Mouse (Mus musculus) ovary, adult 18-20 months (tissue): ENCODE measurements at regions not wholly inside any gene's neighbourhood (a gene's known extent, or its start where the extent isn't known, plus 50 kb on each side); places are given as distances from the start of the nearest gene placed in this dataset.
"Not testable (repeated sequence)": the region's sequence is repeated elsewhere in the genome, so short reads cannot be mapped to it uniquely, and the experiment has no call there.

Source experiments
- DNase-seq: peaks from one replicate; pipeline ENCODE4 v3.0.0; 2022; ENCODE audit warnings: low spot score, mixed read lengths

- no peak for DNase-seq
Measured at GRCm38 (mm10) chr16:58146479-58146878, 261.8 kb upstream of the Dcbld2 start.

- DNase-seq: no peak
Measured at GRCm38 (mm10) chr16:58155538-58155937, 252.7 kb upstream of the Dcbld2 start.

DNA sequence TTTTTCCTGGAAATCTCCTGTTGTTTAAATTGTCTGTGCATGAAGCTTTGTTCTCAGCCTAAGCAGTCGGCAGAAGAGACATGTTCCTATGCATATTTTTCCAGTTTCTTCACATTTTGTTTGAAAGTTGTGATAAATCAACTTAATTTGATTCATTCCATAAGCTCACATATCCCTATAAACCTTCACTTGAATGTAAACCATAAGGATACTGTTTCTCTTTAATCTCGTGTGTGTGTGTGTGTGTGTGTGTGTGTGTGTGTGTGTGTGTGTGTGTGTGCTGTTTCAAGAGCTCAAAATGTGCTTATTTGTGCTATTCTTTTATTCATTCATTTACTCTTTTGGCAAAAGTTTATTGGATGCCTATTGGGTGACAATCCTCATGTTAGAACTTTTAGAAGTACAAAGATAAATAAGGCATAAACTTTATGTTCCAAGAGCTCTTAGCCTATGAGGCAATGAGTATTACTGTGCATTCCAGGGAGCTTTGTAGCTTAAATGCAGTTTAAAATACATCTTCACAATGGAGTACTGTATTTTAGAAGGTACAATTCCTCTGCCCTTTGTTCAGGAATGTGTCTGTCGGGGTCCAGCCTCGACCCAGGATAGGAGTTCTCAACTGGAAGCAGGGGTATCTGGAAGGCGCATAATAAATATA, 229.4 kb upstream of the Dcbld2 start:
- DNase-seq: no peak

- DNase-seq: not testable (repeated sequence)
Measured at GRCm38 (mm10) chr16:58179981-58180380, 228.3 kb upstream of the Dcbld2 start.

DNA sequence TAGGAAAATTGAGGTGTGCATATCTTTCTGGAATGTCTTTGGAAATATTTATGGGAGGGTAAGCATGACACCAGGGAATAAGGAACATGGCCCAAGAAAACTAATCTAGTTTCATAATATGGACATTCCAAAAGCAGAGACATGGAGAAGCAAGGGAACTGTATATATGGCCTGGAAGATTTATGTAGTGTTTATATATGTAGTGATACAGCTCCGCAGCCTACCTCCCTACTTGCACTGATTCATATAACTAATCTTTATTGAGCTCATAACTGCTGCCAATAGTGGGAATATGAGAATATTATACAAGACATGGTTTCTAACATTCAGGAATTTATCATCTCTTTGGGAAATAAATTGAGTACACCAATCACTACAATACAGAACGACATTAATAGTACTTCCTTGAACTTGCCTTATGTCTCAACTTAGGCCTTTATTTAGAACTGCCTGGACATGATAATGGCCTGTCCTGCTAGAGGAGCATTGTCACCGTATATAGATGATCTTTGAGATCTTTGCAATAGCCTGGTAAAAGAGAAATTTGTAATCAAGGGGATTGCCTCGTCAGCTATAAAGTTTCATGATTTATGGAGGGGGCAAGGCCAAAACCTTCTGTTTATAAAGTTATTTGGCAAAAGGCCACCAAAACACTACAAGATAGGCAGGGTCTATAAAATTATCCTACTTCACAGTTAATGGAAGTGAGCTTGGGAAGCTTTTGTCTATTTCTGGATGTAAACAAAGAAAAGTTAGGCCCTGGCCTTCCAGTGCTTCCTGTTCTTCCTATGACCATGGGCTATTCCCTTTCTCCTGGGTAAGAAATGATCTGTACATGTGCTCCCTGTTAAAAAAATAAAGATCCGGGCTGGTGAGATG, 213.4 kb upstream of the Dcbld2 start:
- DNase-seq: no peak

- no peak for DNase-seq
Measured at GRCm38 (mm10) chr16:58211872-58212271, 196.4 kb upstream of the Dcbld2 start.

DNA sequence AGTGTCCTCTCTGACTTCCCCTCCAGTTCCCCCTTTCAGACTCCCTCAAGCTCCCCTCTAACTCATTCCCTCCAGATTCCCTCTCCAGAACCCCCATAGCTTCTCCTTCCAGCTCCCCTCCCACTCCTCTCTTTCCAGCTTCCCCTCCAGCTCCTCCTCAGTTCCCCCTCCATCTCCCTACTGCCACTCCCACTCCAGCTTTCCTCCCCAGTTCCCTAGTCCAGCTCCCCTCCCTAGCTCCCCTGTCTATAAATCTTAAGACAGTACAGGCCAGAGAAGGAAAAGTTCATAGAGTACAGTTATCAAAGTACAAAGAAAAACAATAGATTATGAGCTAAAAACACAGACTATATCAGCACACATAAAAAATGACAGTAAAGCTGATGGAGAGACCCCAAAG, 173.6 kb upstream of the Dcbld2 start:
- DNase-seq: no peak

GRCm38 (mm10) chr16:58236857-58237256, 171.4 kb upstream of the Dcbld2 start:
- DNase-seq: no peak

DNA sequence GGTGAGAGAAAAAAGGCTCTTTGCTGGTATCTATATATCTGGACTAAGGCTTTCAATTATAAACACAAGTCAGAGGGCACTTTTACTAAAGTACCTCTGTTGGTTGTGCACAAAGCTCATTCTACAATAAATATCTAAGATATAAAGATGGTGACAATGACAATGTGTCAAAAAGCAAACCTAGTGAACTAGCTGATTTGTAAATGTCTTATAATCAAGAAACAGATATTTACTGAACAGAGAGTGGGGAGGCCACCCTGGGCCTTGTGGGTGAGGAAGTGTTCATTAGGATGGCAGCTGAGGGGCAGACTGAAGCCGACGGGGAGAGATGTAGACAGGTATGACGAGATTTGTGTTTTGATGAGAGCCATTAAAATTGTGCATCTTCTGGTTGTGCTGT, 132.0 kb upstream of the Dcbld2 start:
- DNase-seq: no peak

DNA sequence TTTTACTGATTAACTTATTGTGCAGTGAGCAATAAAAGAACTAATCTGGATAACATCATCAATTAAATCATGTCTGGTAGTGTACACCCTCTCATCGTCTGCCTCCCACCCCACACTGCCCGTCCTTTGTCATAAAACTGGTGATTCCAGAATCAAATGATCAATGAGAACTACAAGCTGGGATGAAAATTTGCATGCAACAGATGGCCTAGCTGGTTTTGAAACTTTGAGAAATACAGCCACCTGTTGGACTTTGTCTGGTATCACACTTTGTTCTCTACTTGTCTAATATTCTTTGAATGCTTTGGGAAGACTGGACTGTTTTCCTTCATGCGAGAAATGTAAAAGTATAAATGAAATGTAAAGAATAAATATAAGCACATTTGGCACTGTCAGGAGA, 126.8 kb upstream of the Dcbld2 start:
- DNase-seq: no peak

GRCm38 (mm10) chr16:58294457-58294856, 113.8 kb upstream of the Dcbld2 start:
- DNase-seq: no peak

- no peak for DNase-seq
Measured at GRCm38 (mm10) chr16:58295128-58295527, 113.1 kb upstream of the Dcbld2 start.

DNA sequence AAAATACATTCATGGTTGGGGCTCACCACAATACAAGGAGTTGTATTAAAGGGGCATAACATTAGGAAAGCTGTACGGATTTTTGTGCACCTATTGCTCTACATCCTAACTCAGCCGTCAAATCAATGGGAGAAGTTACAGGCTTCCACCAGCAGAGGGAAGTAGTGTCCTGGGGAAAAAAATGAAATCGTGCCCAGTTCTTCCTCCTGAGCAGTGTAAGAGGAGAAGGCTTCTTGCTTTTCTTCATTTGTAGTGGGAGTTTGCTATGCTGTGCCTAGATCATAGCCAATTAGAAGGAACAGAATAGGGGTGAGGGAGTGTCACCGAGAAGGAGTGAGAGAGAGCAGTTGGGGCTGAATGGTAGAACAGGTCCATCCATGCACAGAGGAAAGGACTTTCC, 108.7 kb upstream of the Dcbld2 start:
- DNase-seq: peak; percentile 17

- no peak for DNase-seq
Measured at GRCm38 (mm10) chr16:58300098-58300497, 108.1 kb upstream of the Dcbld2 start.

DNA sequence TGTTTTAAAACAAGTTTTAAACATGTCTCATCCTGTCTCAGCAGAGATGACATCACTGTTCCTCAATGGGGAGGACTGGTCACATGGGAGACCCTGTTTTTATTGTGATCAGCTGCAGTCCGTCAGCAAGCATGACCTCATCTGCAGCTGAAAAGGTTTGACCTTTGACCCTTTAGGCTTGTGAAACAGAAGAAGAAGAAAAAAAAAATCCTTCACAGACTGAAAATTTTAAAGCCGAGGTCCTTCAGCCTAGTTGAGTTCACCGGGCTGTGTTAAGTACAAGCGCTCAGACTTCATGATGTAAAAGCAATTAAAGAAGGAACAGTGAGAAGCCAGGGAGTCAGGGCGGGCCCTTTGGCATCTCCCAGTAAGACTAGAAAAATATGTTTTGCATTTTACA, 104.7 kb upstream of the Dcbld2 start:
- peak; percentile 7 for DNase-seq

DNA sequence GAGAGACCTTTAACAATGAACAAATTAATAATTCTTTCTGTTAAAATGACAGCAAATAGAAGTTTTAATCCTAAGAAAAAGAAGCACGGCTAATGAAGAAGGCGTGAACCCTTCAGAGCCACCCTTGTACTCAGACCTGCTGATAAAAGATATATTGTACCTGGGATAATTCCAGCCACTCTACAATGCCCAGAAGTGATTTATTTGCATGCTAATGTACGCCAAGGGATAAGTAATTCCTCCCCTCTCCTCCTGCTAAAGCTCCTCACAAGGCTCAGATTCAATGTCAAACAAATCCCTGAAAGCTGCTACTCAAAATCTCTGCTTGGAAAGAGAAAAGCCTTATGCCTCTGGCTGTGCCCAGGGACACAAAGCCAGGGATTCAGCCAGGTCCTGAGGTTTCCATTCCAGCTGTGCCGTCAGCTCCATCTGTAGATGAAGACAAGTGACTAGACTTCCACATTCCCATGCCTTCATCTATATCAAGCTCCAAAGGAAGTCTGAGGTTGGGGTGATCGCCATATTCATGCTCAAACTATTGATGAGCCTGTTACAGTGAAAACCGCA, 91.3 kb upstream of the Dcbld2 start:
- no peak for DNase-seq

DNA sequence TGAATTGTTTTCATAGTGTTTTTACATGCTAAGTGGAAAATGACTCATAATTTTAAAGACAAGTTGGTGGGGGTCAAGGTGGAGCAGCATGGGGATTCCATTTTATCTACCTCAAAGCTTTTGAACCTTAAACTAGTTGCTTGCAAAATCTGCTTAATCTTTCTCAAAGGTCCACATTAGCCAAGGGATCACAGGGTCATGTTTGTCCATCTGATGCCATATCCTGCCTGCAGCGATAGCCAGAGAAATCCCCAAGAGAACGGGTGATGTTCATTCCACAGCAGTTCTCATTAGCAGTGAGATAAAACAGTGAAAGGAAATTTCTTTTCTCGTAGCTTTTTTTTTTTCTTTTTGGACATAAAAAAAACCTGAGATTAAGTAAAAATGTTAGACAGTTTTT, 77.2 kb upstream of the Dcbld2 start:
- no peak for DNase-seq

DNA sequence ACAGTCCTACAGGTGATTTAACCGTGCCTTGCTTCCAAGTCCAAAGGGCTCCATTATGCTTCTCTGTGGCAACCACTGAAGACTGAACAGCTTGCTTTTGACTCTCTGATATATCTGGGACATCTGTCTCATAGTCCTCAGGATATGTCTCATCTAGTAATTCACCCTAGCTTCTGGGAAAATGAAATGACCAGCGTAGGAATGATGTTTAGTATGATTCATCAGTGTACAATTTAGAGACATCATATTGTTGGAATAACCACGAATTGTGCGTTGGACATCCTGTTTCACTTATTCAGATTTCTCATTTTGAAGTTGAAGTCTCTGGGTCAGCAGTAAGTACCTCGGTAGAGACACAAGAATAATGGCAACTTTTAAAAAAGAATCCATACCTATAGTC, 64.3 kb upstream of the Dcbld2 start:
- no peak for DNase-seq

- no peak for DNase-seq
Measured at GRCm38 (mm10) chr16:58349354-58349753, 58.9 kb upstream of the Dcbld2 start.

DNA sequence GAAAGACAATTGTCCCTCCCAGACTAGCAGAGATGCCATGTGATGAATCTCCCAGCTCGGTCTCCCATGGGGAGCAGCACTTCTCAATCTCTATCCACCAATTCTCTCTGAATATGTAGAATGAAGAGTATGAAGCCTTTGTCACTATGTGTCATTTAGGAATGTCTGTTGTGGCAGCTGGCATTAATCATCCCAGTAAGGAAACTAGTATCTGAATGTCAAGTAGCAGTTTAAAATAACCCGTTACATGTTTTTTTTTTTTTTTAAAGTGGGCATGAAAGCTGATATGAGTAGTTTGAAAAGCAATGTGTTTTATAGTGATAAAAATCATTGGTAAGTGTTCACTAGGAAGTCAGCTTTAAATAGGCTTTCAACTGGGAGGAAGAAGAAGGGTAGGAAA, 58.4 kb upstream of the Dcbld2 start:
- DNase-seq: no peak

DNA sequence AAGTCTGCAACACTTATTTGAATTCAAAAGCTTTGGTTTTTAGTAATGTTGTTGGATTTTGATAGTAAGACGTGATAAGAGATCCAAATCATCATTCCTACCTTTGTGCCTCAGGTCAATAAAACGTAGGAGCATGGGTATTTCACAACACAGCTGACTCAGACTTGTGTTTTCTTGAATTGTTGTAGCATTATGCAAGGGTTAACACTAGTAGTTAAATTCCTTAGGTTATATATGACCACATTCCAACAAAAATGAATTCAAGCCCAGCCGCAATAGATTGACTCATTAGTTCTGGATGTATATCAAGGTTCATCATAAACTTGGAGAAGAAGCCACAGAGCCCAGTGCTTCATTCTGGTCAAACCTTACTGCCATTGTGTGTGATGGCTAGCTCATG, 56.1 kb upstream of the Dcbld2 start:
- no peak for DNase-seq

- DNase-seq: peak; percentile 16
Measured at GRCm38 (mm10) chr16:58354551-58354950, 53.7 kb upstream of the Dcbld2 start.
